Mouse (Mus musculus) CH12.LX (cell line): ENCODE measurements around the gene Akap8l. TPM values are rescaled to one million over a fixed set of nuclear protein-coding genes. Genes with fewer than 3 reads are reported as not detected.

ENCODE experiments used
- DNase-seq: peaks from one replicate; pipeline ENCODE4 v3.0.0-alpha.2; 2013; ENCODE audit errors: extremely low read depth
- H3K27ac ChIP-seq: 2 replicates; pipeline ENCODE4 v1.5.1; 2012; ENCODE audit warnings: low read depth, mild to moderate bottlenecking, control low read depth, moderate library complexity; ENCODE audit not compliant: insufficient read depth
- H3K27me3 ChIP-seq: replicated peaks from 2 replicates; pipeline ENCODE3; 2012; ENCODE audit warnings: inconsistent platforms
- H3K36me3 ChIP-seq, 2 experiments: replicated peaks in 1 of 2; 2 replicates each; pipeline versions ENCODE3 to v1.6.1; 2012; ENCODE audit warnings: inconsistent platforms in 1 of 2, low read length in 1 of 2, mild to moderate bottlenecking in 1 of 2, mixed read lengths in 1 of 2, moderate library complexity in 1 of 2; ENCODE audit not compliant: control insufficient read depth in 1 of 2, insufficient read depth in 1 of 2
- H3K4me1 ChIP-seq, 2 experiments: 2 replicates each; pipeline ENCODE4 v1.6.1; 2012; ENCODE audit warnings: inconsistent platforms in 1 of 2, moderate library complexity in 1 of 2; ENCODE audit not compliant: insufficient read depth in 2 of 2, control insufficient read depth in 1 of 2
- H3K4me2 ChIP-seq: 2 replicates; pipeline ENCODE4 v1.6.1; 2012; ENCODE audit warnings: low read depth, mild to moderate bottlenecking, control low read depth; ENCODE audit not compliant: poor library complexity, insufficient read depth, severe bottlenecking
- H3K4me3 ChIP-seq, 3 experiments: fragments of 150-350 bp in 1 of 3; sonication (generic) in 1 of 3; replicated peaks in 1 of 3; 2 replicates each; pipeline versions ENCODE3 to v1.5.1; 2011 to 2012; ENCODE audit warnings: low read depth in 2 of 3, low read length in 2 of 3, mild to moderate bottlenecking in 2 of 3, moderate library complexity in 2 of 3, control low read depth in 1 of 3, improper control_type of control experiment in 1 of 3, inconsistent platforms in 1 of 3, mixed read lengths in 1 of 3; ENCODE audit not compliant: poor library complexity in 1 of 3
- H3K79me2 ChIP-seq: replicated peaks from 2 replicates; pipeline ENCODE4 v1.6.1; 2012; ENCODE audit warnings: mild to moderate bottlenecking, moderate library complexity; ENCODE audit not compliant: control insufficient read depth, poor library complexity, insufficient read depth, severe bottlenecking; ENCODE audit errors: extremely low read depth
- H3K9ac ChIP-seq: 2 replicates; pipeline ENCODE4 v1.6.1; 2012; ENCODE audit warnings: low read depth, mild to moderate bottlenecking, control low read depth, moderate library complexity; ENCODE audit not compliant: insufficient read depth
- H3K9me3 ChIP-seq: replicated peaks from 2 replicates; pipeline ENCODE3; 2012; ENCODE audit warnings: low read length, inconsistent platforms, mixed read lengths
- BHLHE40 ChIP-seq: IDR thresholded peaks from 2 replicates; pipeline ENCODE4 v1.6.1; 2011; ENCODE audit warnings: mild to moderate bottlenecking, low read depth, low read length, improper control_type of control experiment
- CHD1 ChIP-seq: IDR thresholded peaks from 2 replicates; pipeline ENCODE4 v1.6.1; 2012; ENCODE audit warnings: low read depth, low read length, improper control_type of control experiment, inconsistent platforms
- CHD2 ChIP-seq: IDR thresholded peaks from 2 replicates; pipeline ENCODE4 v1.6.1; 2011; ENCODE audit warnings: low read length, improper control_type of control experiment
- CTCF ChIP-seq, 2 experiments: IDR thresholded peaks in 1 of 2; conservative IDR thresholded peaks in 1 of 2; 2 replicates each; pipeline ENCODE4 v1.5.1; 2011 to 2012; ENCODE audit warnings: low read depth in 2 of 2, low read length in 2 of 2, improper control_type of control experiment in 1 of 2, inconsistent platforms in 1 of 2, mild to moderate bottlenecking in 1 of 2, moderate library complexity in 1 of 2
- E2F4 ChIP-seq: IDR thresholded peaks from 2 replicates; pipeline ENCODE4 v1.6.1; 2011; ENCODE audit warnings: low read depth, low read length, improper control_type of control experiment; ENCODE audit not compliant: insufficient replicate concordance
- ELF1 ChIP-seq: IDR thresholded peaks from 2 replicates; pipeline ENCODE4 v1.6.1; 2014; ENCODE audit warnings: low read depth, mild to moderate bottlenecking, inconsistent platforms, low read length, improper control_type of control experiment
- IRF4 ChIP-seq: IDR thresholded peaks from 2 replicates; pipeline ENCODE4 v1.6.1; 2014; ENCODE audit warnings: low read depth, mild to moderate bottlenecking, inconsistent platforms, low read length, improper control_type of control experiment
- JUN ChIP-seq: IDR thresholded peaks from 2 replicates; pipeline ENCODE4 v1.6.1; 2011; ENCODE audit warnings: low read depth, mild to moderate bottlenecking, low read length, improper control_type of control experiment, moderate library complexity; ENCODE audit not compliant: insufficient read depth
- JUND ChIP-seq: conservative IDR thresholded peaks from 2 replicates; pipeline ENCODE4 v1.6.1; 2011; ENCODE audit warnings: low read depth, low read length, improper control_type of control experiment
- KAT2A ChIP-seq: IDR thresholded peaks from 2 replicates; pipeline ENCODE4 v1.6.1; 2012; ENCODE audit warnings: low read length, improper control_type of control experiment, inconsistent platforms; ENCODE audit not compliant: insufficient replicate concordance
- MEF2A ChIP-seq: IDR thresholded peaks from 2 replicates; pipeline ENCODE4 v1.6.1; 2014; ENCODE audit warnings: low read depth, mild to moderate bottlenecking, inconsistent platforms, low read length, improper control_type of control experiment, borderline replicate concordance
- MXI1 ChIP-seq: IDR thresholded peaks from 2 replicates; pipeline ENCODE4 v1.6.1; 2011; ENCODE audit warnings: mild to moderate bottlenecking, low read depth, low read length, improper control_type of control experiment
- MYC ChIP-seq: IDR thresholded peaks from 2 replicates; pipeline ENCODE4 v1.6.1; 2011; ENCODE audit warnings: low read depth, mild to moderate bottlenecking, improper control_type of control experiment, low read length
- NELFE ChIP-seq: IDR thresholded peaks from 2 replicates; pipeline ENCODE4 v1.6.1; 2011; ENCODE audit warnings: low read depth, low read length, improper control_type of control experiment
- NRF1 ChIP-seq: IDR thresholded peaks from 2 replicates; pipeline ENCODE4 v1.6.1; 2014; ENCODE audit warnings: low read depth, mild to moderate bottlenecking, inconsistent platforms, low read length, improper control_type of control experiment, moderate library complexity
- SMC3 ChIP-seq: IDR thresholded peaks from 2 replicates; pipeline ENCODE4 v1.6.1; 2011; ENCODE audit warnings: low read depth, low read length, improper control_type of control experiment
- TBP ChIP-seq: conservative IDR thresholded peaks from 2 replicates; pipeline ENCODE4 v1.6.1; 2011; ENCODE audit warnings: low read depth, low read length, improper control_type of control experiment
- UBTF ChIP-seq: IDR thresholded peaks from 2 replicates; pipeline ENCODE4 v1.6.1; 2012; ENCODE audit warnings: low read depth, mild to moderate bottlenecking, inconsistent platforms, low read length, improper control_type of control experiment, moderate library complexity
- ZC3H11A ChIP-seq: IDR thresholded peaks from 2 replicates; pipeline ENCODE4 v1.6.1; 2012; ENCODE audit warnings: low read depth, mild to moderate bottlenecking, inconsistent platforms, low read length, improper control_type of control experiment
- ZNF384 ChIP-seq: IDR thresholded peaks from 2 replicates; pipeline ENCODE4 v1.6.1; 2012; ENCODE audit warnings: low read depth, low read length, improper control_type of control experiment, inconsistent platforms
- dilution Hi-C: fragments of 300-500 bp; cut with MboI; formaldehyde crosslinking; loops from 2 replicates; pipeline ENCODE4 v1.14.3; 2020; ENCODE audit warnings: low sequenced_read_pairs; ENCODE audit not compliant: extremely low pct_unique_long_range_greater_than_20kb, extremely low pct_ligation_motif_present
- in situ Hi-C: fragments of 300-500 bp; cut with MboI; formaldehyde crosslinking; loops from 3 replicates; pipeline ENCODE4 v1.14.3; 2019; ENCODE audit warnings: low sequenced_read_pairs, low pct_ligation_motif_present, low pct_unique_long_range_greater_than_20kb, mixed read lengths
- polyA plus RNA-seq: library from polyadenylated mRNA; unstranded; fragments of >175 nt; gene quantifications from 2 replicates; pipeline ENCODE4 v1.2.1, GENCODE M21; 2012; ENCODE audit warnings: low read depth; ENCODE audit not compliant: insufficient read length
- total RNA-seq, 2 experiments: library from RNA; depleted of rRNA; stranded (reverse); fragments of 300-350 nt in 1 of 2; fragments of >200 nt in 1 of 2; gene quantifications; 2 replicates each; pipeline ENCODE4 v1.2.3; 2012 to 2014

The Akap8l gene
- total and polyA plus RNA-seq, 3 experiments, result 29.6 to 43.4 (median 41.4) TPM

- in situ Hi-C loops, result no loop called here
- Histone ChIP-seq H3K4me1 (peaks cover 0 to 27% of the 10 kb centered on the region in 2 experiments; a peak in 1 of 4 replicates), H3K27me3 (no peaks in the 10 kb centered on the region), H3K79me2 (no peaks in the 10 kb centered on the region), H3K4me3 (no peak overlapping the region), H3K27ac (no peak overlapping the region), H3K4me2 (no peak overlapping the region), H3K9ac (no peak overlapping the region), H3K36me3 (peaks cover 78 to 91% of the 10 kb centered on the region in 2 experiments), H3K9me3 (no peaks in the 10 kb centered on the region)
- no peak for TF ChIP-seq IRF4
- TF ChIP-seq CHD1, result no peak
- TF ChIP-seq NELFE, result no peak
- no peak for TF ChIP-seq SMC3
- TF ChIP-seq UBTF, result no peak
- dilution Hi-C loops, result no loop called here
- DNase-seq, result no peak
Measured at GRCm38 (mm10) chr17:32335869-32336268, 14.5 kb downstream of the Akap8l start.

- Histone ChIP-seq H3K27ac (no peak overlapping the region), H3K4me1 (peaks cover 0 to 18% of the 10 kb centered on the region in 2 experiments; a peak in 1 of 4 replicates), H3K9ac (no peak overlapping the region), H3K79me2 (no peaks in the 10 kb centered on the region), H3K4me2 (no peak overlapping the region), H3K9me3 (no peaks in the 10 kb centered on the region), H3K27me3 (no peaks in the 10 kb centered on the region), H3K4me3 (no peak overlapping the region), H3K36me3 (peaks cover 77 to 91% of the 10 kb centered on the region in 2 experiments)
- in situ Hi-C loops, result no loop called here
- no peak for DNase-seq
- no peak for TF ChIP-seq ZC3H11A
- no peak for TF ChIP-seq TBP
- no peak for TF ChIP-seq JUND
- no peak for TF ChIP-seq ELF1
- TF ChIP-seq BHLHE40, result no peak
- TF ChIP-seq CTCF (conservative IDR thresholded peaks at IDR 0.05 in 1 of 2, IDR thresholded peaks at IDR 0.05 in 1 of 2; ENCODE audit: low read depth in 2 of 2, low read length in 2 of 2), result no peak
- TF ChIP-seq KAT2A, result no peak
- TF ChIP-seq CHD1, result no peak
- no peak for TF ChIP-seq NRF1
- TF ChIP-seq ZNF384, result no peak
- no peak for TF ChIP-seq MEF2A
- no peak for TF ChIP-seq JUN
- no peak for TF ChIP-seq MXI1
- TF ChIP-seq MYC, result no peak
- TF ChIP-seq CHD2, result no peak
- TF ChIP-seq E2F4, result no peak
- TF ChIP-seq NELFE, result no peak
- dilution Hi-C loops, result no loop called here
Measured at GRCm38 (mm10) chr17:32334921-32335320, 15.5 kb downstream of the Akap8l start.
